Mouse (Mus musculus): ENCODE results near the gene Ehbp1l1. TPM values are rescaled to one million over a fixed set of nuclear protein-coding genes. Genes with fewer than 3 reads are reported as not detected.

The Ehbp1l1 gene
- polyA plus RNA-seq, 1 experiment from 2014 or later: 122 TPM

- WGBS (ENCODE audit: insufficient replicate concordance): 85% methylated on average over 11 of the region's 11 CpGs
- Histone ChIP-seq H3K9me3 (replicated peaks) (no peaks in the 10 kb centered on the region), H3K4me2 (peak overlapping the region; percentile 95), H3K9ac (peak overlapping the region; percentile 89), H3K36me3 (peaks cover 66% of the 10 kb centered on the region), H3K4me3 (peak overlapping the region; percentile 81), H3K27me3 (replicated peaks) (no peaks in the 10 kb centered on the region), H3K27ac (peak overlapping the region; percentile 91), H3K4me1 (peaks cover 42% of the 10 kb centered on the region)
- ATAC-seq: no peak
Observed at GRCm38 (mm10) chr19:5685861-5686260, 40.3 kb downstream of the Ehbp1l1 start.

- H3K27me3 ChIP-seq (replicated peaks): no peaks in the 10 kb centered on the region
- H3K4me1 ChIP-seq: peaks cover 37% of the 10 kb centered on the region
- H3K4me3 ChIP-seq: no peak overlapping the region
- H3K9me3 ChIP-seq (replicated peaks): no peaks in the 10 kb centered on the region
- peak overlapping the region; percentile 95 for H3K4me2 ChIP-seq
- ATAC-seq: no peak
- H3K27ac ChIP-seq: peak overlapping the region; percentile 91
- peaks cover 66% of the 10 kb centered on the region for H3K36me3 ChIP-seq
- H3K9ac ChIP-seq: peak overlapping the region; percentile 89; the same call in 1 of the 2 replicates
- WGBS (ENCODE audit: insufficient replicate concordance): 89% methylated on average over 19 of the region's 19 CpGs
Observed at GRCm38 (mm10) chr19:5685431-5685830, 40.7 kb downstream of the Ehbp1l1 start.

- peaks cover 33% of the 10 kb centered on the region for H3K4me1 ChIP-seq
- WGBS (ENCODE audit: insufficient replicate concordance): 89% methylated on average over 13 of the region's 13 CpGs
- peak overlapping the region; percentile 89; the same call in 1 of the 2 replicates for H3K9ac ChIP-seq
- peaks cover 70% of the 10 kb centered on the region for H3K36me3 ChIP-seq
- H3K4me3 ChIP-seq: no peak overlapping the region
- H3K4me2 ChIP-seq: peak overlapping the region; percentile 95; the same call in 1 of the 2 replicates
- ATAC-seq: no peak
- no peaks in the 10 kb centered on the region for H3K9me3 ChIP-seq (replicated peaks)
- 0 out of 2 replicates have a peak overlapping the region, but pooled peaks have one; percentile 91 for H3K27ac ChIP-seq
- no peaks in the 10 kb centered on the region for H3K27me3 ChIP-seq (replicated peaks)
Observed at GRCm38 (mm10) chr19:5684985-5685384, 41.1 kb downstream of the Ehbp1l1 start.

GRCm38 (mm10) chr19:5684236-5684635 lies 41.9 kb downstream of the Ehbp1l1 start:
- H3K36me3 ChIP-seq: peaks cover 78% of the 10 kb centered on the region
- H3K4me3 ChIP-seq: no peak overlapping the region
- WGBS (ENCODE audit: insufficient replicate concordance): 87% methylated on average over 12 of the region's 12 CpGs
- peaks cover 32% of the 10 kb centered on the region for H3K4me1 ChIP-seq
- H3K27ac ChIP-seq: no peak overlapping the region
- no peaks in the 10 kb centered on the region for H3K9me3 ChIP-seq (replicated peaks)
- no peaks in the 10 kb centered on the region for H3K27me3 ChIP-seq (replicated peaks)
- no peak overlapping the region for H3K4me2 ChIP-seq
- no peak overlapping the region for H3K9ac ChIP-seq
- ATAC-seq: no peak

- H3K9ac ChIP-seq: no peak overlapping the region
- H3K9me3 ChIP-seq (replicated peaks): no peaks in the 10 kb centered on the region
- no peak overlapping the region for H3K27ac ChIP-seq
- ATAC-seq: no peak
- H3K27me3 ChIP-seq (replicated peaks): no peaks in the 10 kb centered on the region
- WGBS (ENCODE audit: insufficient replicate concordance): 83% methylated on average over 4 of the region's 4 CpGs
- H3K4me2 ChIP-seq: no peak overlapping the region
- H3K36me3 ChIP-seq: peaks cover 97% of the 10 kb centered on the region
- H3K4me1 ChIP-seq: peaks cover 7% of the 10 kb centered on the region
- no peak overlapping the region for H3K4me3 ChIP-seq
Observed at GRCm38 (mm10) chr19:5680432-5680831, 45.7 kb downstream of the Ehbp1l1 start.

GRCm38 (mm10) chr19:5668372-5668771 lies 57.7 kb downstream of the Ehbp1l1 start:
- H3K36me3 ChIP-seq: peaks cover 85% of the 10 kb centered on the region
- H3K27ac ChIP-seq: peak overlapping the region; percentile 5
- no peak overlapping the region for H3K9ac ChIP-seq
- H3K4me2 ChIP-seq: no peak overlapping the region
- H3K4me1 ChIP-seq: peaks cover 54% of the 10 kb centered on the region
- H3K27me3 ChIP-seq (replicated peaks): no peaks in the 10 kb centered on the region
- no peak overlapping the region for H3K4me3 ChIP-seq
- WGBS (ENCODE audit: insufficient replicate concordance): 78% methylated on average over 4 of the region's 4 CpGs
- H3K9me3 ChIP-seq (replicated peaks): no peaks in the 10 kb centered on the region
- ATAC-seq: no peak

GRCm38 (mm10) chr19:5666386-5666785 lies 59.7 kb downstream of the Ehbp1l1 start:
- Histone ChIP-seq H3K4me1 (peaks cover 68% of the 10 kb centered on the region), H3K9me3 (replicated peaks) (no peaks in the 10 kb centered on the region), H3K36me3 (peaks cover 78% of the 10 kb centered on the region), H3K4me3 (peak overlapping the region; percentile 74; the same call in 1 of the 2 replicates), H3K9ac (peak overlapping the region; percentile 72), H3K4me2 (peak overlapping the region; percentile 95), H3K27ac (peak overlapping the region; percentile 96), H3K27me3 (replicated peaks) (no peaks in the 10 kb centered on the region)
- 93% methylated on average over 18 of the region's 18 CpGs for WGBS (ENCODE audit: insufficient replicate concordance)
- no peak for ATAC-seq

- H3K36me3 ChIP-seq: peaks cover 73% of the 10 kb centered on the region
- peak overlapping the region; percentile 74 for H3K4me3 ChIP-seq
- no peaks in the 10 kb centered on the region for H3K9me3 ChIP-seq (replicated peaks)
- H3K27me3 ChIP-seq (replicated peaks): no peaks in the 10 kb centered on the region
- ATAC-seq: peak; percentile 87
- whole genome bisulfite sequencing (ENCODE audit: insufficient replicate concordance): 13% methylated on average over 15 of the region's 15 CpGs
- H3K9ac ChIP-seq: peak overlapping the region; percentile 93
- peak overlapping the region; percentile 95 for H3K4me2 ChIP-seq
- H3K27ac ChIP-seq: peak overlapping the region; percentile 96
- H3K4me1 ChIP-seq: peaks cover 77% of the 10 kb centered on the region
Observed at GRCm38 (mm10) chr19:5665465-5665864, 60.7 kb downstream of the Ehbp1l1 start.

- Histone ChIP-seq H3K27me3 (replicated peaks) (no peaks in the 10 kb centered on the region), H3K36me3 (peaks cover 73% of the 10 kb centered on the region), H3K9me3 (replicated peaks) (no peaks in the 10 kb centered on the region), H3K4me2 (peak overlapping the region; percentile 95), H3K27ac (peak overlapping the region; percentile 96), H3K9ac (peak overlapping the region; percentile 93), H3K4me3 (peak overlapping the region; percentile 74), H3K4me1 (peaks cover 84% of the 10 kb centered on the region)
- no peak for ATAC-seq
- 83% methylated on average over 10 of the region's 10 CpGs for WGBS (ENCODE audit: insufficient replicate concordance)
Observed at GRCm38 (mm10) chr19:5664669-5665257, 61.4 kb downstream of the Ehbp1l1 start.

GRCm38 (mm10) chr19:5662981-5663913 lies 62.9 kb downstream of the Ehbp1l1 start, which contains the start of gene Sipa1:
Gene Sipa1 (minus strand): TSS chr19:5663707.
- no peaks in the 10 kb centered on the region for H3K27me3 ChIP-seq (replicated peaks)
- WGBS (ENCODE audit: insufficient replicate concordance): 2% methylated on average over 32 of the region's 32 CpGs
- peak within 1 kb of the TSS; percentile 96 for H3K27ac ChIP-seq
- H3K9me3 ChIP-seq (replicated peaks): no peaks in the 10 kb centered on the region
- H3K4me1 ChIP-seq: peaks cover 82% of the 10 kb centered on the region
- peaks cover 72% of the 10 kb centered on the region for H3K36me3 ChIP-seq
- peak within 1 kb of the TSS; percentile 95 for H3K4me2 ChIP-seq
- peak within 1 kb of the TSS; percentile 93 for H3K9ac ChIP-seq
- peak; percentile 87 for ATAC-seq
- peak within 1 kb of the TSS; percentile 74 for H3K4me3 ChIP-seq

GRCm38 (mm10) chr19:5662310-5662709 lies 63.8 kb downstream of the Ehbp1l1 start:
- Histone ChIP-seq H3K4me3 (peak overlapping the region; percentile 74), H3K27ac (peak overlapping the region; percentile 96), H3K4me1 (peaks cover 81% of the 10 kb centered on the region), H3K4me2 (peak overlapping the region; percentile 95), H3K9me3 (replicated peaks) (no peaks in the 10 kb centered on the region), H3K9ac (peak overlapping the region; percentile 93), H3K36me3 (peaks cover 71% of the 10 kb centered on the region), H3K27me3 (replicated peaks) (no peaks in the 10 kb centered on the region)
- ATAC-seq: no peak
- WGBS (ENCODE audit: insufficient replicate concordance): 54% methylated on average over 8 of the region's 8 CpGs
